Mouse (Mus musculus) intestine, postnatal 0 days (tissue): ENCODE results near the gene Rraga. TPM values are rescaled to one million over a fixed set of nuclear protein-coding genes. Genes with fewer than 3 reads are reported as not detected.
A peak's percentile ranks its signal among the peaks of the same experiment; 100 is the strongest.

ENCODE experiments used
- ATAC-seq: fragments of 200-750 bp; cut with Nextera tagmentation; 2 replicates; pipeline ENCODE4 v1.8.0; 2017; ENCODE audit warnings: mild to moderate bottlenecking, moderate TSS enrichment, moderate library complexity
- H3K27ac ChIP-seq: fragments of 300-500 bp; sonication (generic); 2 replicates; pipeline ENCODE4 v1.5.1; 2014; ENCODE audit warnings: mild to moderate bottlenecking, low read depth, low read length, moderate library complexity
- H3K27me3 ChIP-seq: fragments of 300-500 bp; sonication (generic); replicated peaks from 2 replicates; pipeline ENCODE4 v1.6.1; 2014; ENCODE audit warnings: low read length, mixed read lengths; ENCODE audit not compliant: control insufficient read depth, insufficient read depth
- H3K36me3 ChIP-seq: fragments of 300-500 bp; sonication (generic); 2 replicates; pipeline ENCODE4 v1.6.1; 2014; ENCODE audit warnings: mild to moderate bottlenecking, moderate library complexity; ENCODE audit not compliant: control insufficient read depth, insufficient read depth
- H3K4me1 ChIP-seq: fragments of 300-500 bp; sonication (generic); replicated peaks from 2 replicates; pipeline ENCODE4 v1.6.1; 2014; ENCODE audit warnings: antibody characterized with exemption, low read length, mixed read lengths; ENCODE audit not compliant: control insufficient read depth, insufficient read depth
- H3K4me2 ChIP-seq: fragments of 300-500 bp; sonication (generic); replicated peaks from 2 replicates; pipeline ENCODE4 v1.6.1; 2014; ENCODE audit warnings: low read depth, mild to moderate bottlenecking, moderate library complexity
- H3K4me3 ChIP-seq: fragments of 300-500 bp; sonication (generic); 2 replicates; pipeline ENCODE4 v1.5.1; 2014; ENCODE audit warnings: low read depth, low read length
- H3K9ac ChIP-seq: fragments of 300-500 bp; sonication (generic); 2 replicates; pipeline ENCODE4 v1.6.1; 2014; ENCODE audit warnings: mild to moderate bottlenecking, low read depth, low read length
- H3K9me3 ChIP-seq: fragments of 300-500 bp; sonication (generic); 2 replicates; pipeline ENCODE4 v1.6.1; 2016; ENCODE audit warnings: mixed run types; ENCODE audit not compliant: control insufficient read depth
- CTCF ChIP-seq: sonication (generic); IDR thresholded peaks from 2 replicates; pipeline ENCODE4 v1.5.1; 2016; ENCODE audit warnings: low read depth, mild to moderate bottlenecking, control low read depth, antibody characterized with exemption, moderate library complexity
- WGBS: fragments of 180-500 bp; shearing (Covaris S2); extraction: QIAGEN DNeasy Blood & Tissue Kit; methylation state at CpG from one replicate; pipeline ENCODE4 v1.1.7; 2014; 5-methylcytosine and 5-hydroxymethylcytosine counted together
- polyA plus RNA-seq: library from polyadenylated mRNA; unstranded; fragments of >200 nt; fragmentation: Nextera tagmentation; extraction: Ambion mirVana; gene quantifications from 2 replicates; pipeline ENCODE4 v1.2.1, GENCODE M21; 2015

The Rraga gene
- polyA plus RNA-seq, 1 experiment from 2014 or later, result 38.6 TPM

DNA sequence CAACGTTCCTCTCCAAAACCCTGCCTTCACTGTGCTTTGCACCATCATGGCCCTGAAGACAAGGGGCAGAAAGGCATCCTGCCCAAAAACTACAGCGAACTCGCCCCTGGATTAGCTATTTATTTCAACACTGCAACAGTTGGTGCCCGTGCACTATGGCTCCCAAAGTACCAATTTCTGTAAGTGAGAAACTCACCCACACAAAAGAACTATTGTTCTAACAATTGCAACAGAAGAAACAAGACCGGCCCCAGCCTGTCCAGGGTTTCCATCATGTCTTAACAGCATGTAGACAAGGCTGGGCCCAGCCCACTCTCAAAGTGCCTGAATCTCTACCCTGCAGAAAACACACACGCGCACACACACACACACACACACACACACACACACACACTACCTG, 18.1 kb upstream of the Rraga start:
- no peak for TF ChIP-seq CTCF
- Histone ChIP-seq H3K4me2 (no peak overlapping the region), H3K4me3 (no peak overlapping the region), H3K36me3 (no peaks in the 10 kb centered on the region), H3K27ac (no peak overlapping the region), H3K27me3 (no peaks in the 10 kb centered on the region), H3K9me3 (no peaks in the 10 kb centered on the region), H3K4me1 (no peaks in the 10 kb centered on the region), H3K9ac (no peak overlapping the region)
- 72% methylated on average over 7 of the region's 7 CpGs for WGBS
- no peak for ATAC-seq

- TF ChIP-seq CTCF, result no peak
- H3K9me3 ChIP-seq, result no peaks in the 10 kb centered on the region
- H3K4me3 ChIP-seq, result no peak within 1 kb of the TSS
- no peak within 1 kb of the TSS for H3K4me2 ChIP-seq
- no peak within 1 kb of the TSS for H3K9ac ChIP-seq
- H3K4me1 ChIP-seq, result no peaks in the 10 kb centered on the region
- no peaks in the 10 kb centered on the region for H3K27me3 ChIP-seq
- ATAC-seq, result no peak
- 95% methylated on average over 7 of the region's 7 CpGs for WGBS
- no peak within 1 kb of the TSS for H3K27ac ChIP-seq
- no peaks in the 10 kb centered on the region for H3K36me3 ChIP-seq
Measured at GRCm38 (mm10) chr4:86558228-86558627, 17.2 kb upstream of the Rraga start, which contains the start of gene Saxo1. Saxo1 (minus strand) TSS chr4:86558328.

- H3K27me3 ChIP-seq, result no peaks in the 10 kb centered on the region
Measured at GRCm38 (mm10) chr4:86559006-86559405, 16.5 kb upstream of the Rraga start.

GRCm38 (mm10) chr4:86561061-86561460, 14.4 kb upstream of the Rraga start:
- Histone ChIP-seq H3K36me3 (no peaks in the 10 kb centered on the region), H3K4me1 (no peaks in the 10 kb centered on the region), H3K9me3 (no peaks in the 10 kb centered on the region), H3K9ac (no peak overlapping the region), H3K4me2 (no peak overlapping the region), H3K27me3 (no peaks in the 10 kb centered on the region), H3K27ac (no peak overlapping the region), H3K4me3 (no peak overlapping the region)
- no peak for TF ChIP-seq CTCF
- 93% methylated on average over 3 of the region's 3 CpGs for WGBS
- ATAC-seq, result no peak

More at GRCm38 (mm10) chr4:86559006-86559405, 16.5 kb upstream of the Rraga start:
- Histone ChIP-seq H3K4me1 (no peaks in the 10 kb centered on the region), H3K4me2 (no peak overlapping the region), H3K9ac (no peak overlapping the region), H3K36me3 (no peaks in the 10 kb centered on the region), H3K4me3 (no peak overlapping the region), H3K9me3 (no peaks in the 10 kb centered on the region), H3K27ac (no peak overlapping the region)
- TF ChIP-seq CTCF, result no peak
- no peak for ATAC-seq
- 54% methylated on average over 4 of the region's 4 CpGs for WGBS

GRCm38 (mm10) chr4:86574939-86575282, 557 bp upstream of the Rraga start:
- no peaks in the 10 kb centered on the region for H3K9me3 ChIP-seq
- no peaks in the 10 kb centered on the region for H3K4me1 ChIP-seq
- peak overlapping the region; percentile 92 for H3K9ac ChIP-seq
- peak overlapping the region; percentile 95 for H3K27ac ChIP-seq
- 13% methylated on average over 6 of the region's 6 CpGs for WGBS
- TF ChIP-seq CTCF, result no peak
- H3K27me3 ChIP-seq, result no peaks in the 10 kb centered on the region
- peak overlapping the region; percentile 81 for H3K4me3 ChIP-seq
- peak overlapping the region; percentile 83 for H3K4me2 ChIP-seq
- ATAC-seq, result no peak
- no peaks in the 10 kb centered on the region; the same call in none of the 2 replicates for H3K36me3 ChIP-seq

DNA sequence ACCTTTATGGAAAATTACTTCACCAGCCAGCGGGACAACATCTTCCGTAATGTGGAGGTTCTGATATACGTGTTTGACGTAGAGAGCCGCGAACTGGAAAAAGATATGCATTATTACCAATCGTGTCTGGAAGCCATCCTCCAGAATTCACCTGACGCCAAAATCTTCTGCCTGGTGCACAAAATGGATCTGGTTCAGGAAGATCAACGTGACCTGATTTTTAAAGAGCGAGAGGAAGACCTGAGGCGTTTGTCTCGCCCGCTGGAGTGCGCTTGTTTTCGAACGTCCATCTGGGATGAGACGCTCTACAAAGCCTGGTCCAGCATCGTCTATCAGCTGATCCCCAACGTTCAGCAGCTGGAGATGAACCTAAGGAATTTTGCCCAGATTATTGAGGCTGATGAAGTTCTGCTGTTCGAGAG, 663 bp downstream of the Rraga start:
- H3K27me3 ChIP-seq, result no peaks in the 10 kb centered on the region
- no peak for TF ChIP-seq CTCF
- peak overlapping the region; percentile 92 for H3K9ac ChIP-seq
- peak overlapping the region; percentile 81 for H3K4me3 ChIP-seq
- no peaks in the 10 kb centered on the region; the same call in none of the 2 replicates for H3K36me3 ChIP-seq
- peak overlapping the region; percentile 95 for H3K27ac ChIP-seq
- ATAC-seq, result no peak
- peak overlapping the region; percentile 83 for H3K4me2 ChIP-seq
- H3K4me1 ChIP-seq, result no peaks in the 10 kb centered on the region
- WGBS, result under 1% methylated on average over 20 of the region's 20 CpGs
- H3K9me3 ChIP-seq, result no peaks in the 10 kb centered on the region
